Mouse (Mus musculus) Patski (cell line): Measurements from ENCODE around the gene Rrp9. TPM values are rescaled to one million over a fixed set of nuclear protein-coding genes. Genes with fewer than 3 reads are reported as not detected.

ENCODE experiments used
- ATAC-seq: fragments of 100-300 bp; one replicate; pipeline ENCODE4 v1.8.0; 2021
- CTCF ChIA-PET: fragments of 350-600 bp; sonication (Branson Sonifier 250); formaldehyde crosslinking; loops from one replicate; lab custom pipeline; 2022; ENCODE audit warnings: inconsistent platforms; lab: Charles Lee
- POLR2A ChIA-PET: fragments of 350-600 bp; sonication (Branson Sonifier 250); formaldehyde crosslinking; loops from one replicate; lab custom pipeline; 2022; ENCODE audit warnings: antibody characterized with exemption, inconsistent platforms; lab: Charles Lee
- DNase-seq: peaks from one replicate; pipeline ENCODE4 v3.0.0-alpha.2; 2011; ENCODE audit warnings: low read depth, low spot score
- H3K27me3 ChIP-seq: fragments of 371-371 bp; one replicate; pipeline ENCODE4 v1.5.1; 2021
- CTCF ChIP-seq: fragments of 100-300 bp; IDR thresholded peaks from one replicate; pipeline ENCODE4 v1.5.1; 2021
- in situ Hi-C: fragments of 300-500 bp; cut with MboI; formaldehyde crosslinking; loops from 3 replicates; pipeline ENCODE4 v1.11.1; 2018; ENCODE audit warnings: low pct_unique_long_range_greater_than_20kb, mixed read lengths
- polyA plus RNA-seq: library from polyadenylated mRNA; unstranded; gene quantifications from one replicate; pipeline ENCODE4 v1.2.3, GENCODE M21; 2021

Rrp9 gene
- polyA plus RNA-seq, 1 experiment from 2014 or later = 29.9 TPM

DNA sequence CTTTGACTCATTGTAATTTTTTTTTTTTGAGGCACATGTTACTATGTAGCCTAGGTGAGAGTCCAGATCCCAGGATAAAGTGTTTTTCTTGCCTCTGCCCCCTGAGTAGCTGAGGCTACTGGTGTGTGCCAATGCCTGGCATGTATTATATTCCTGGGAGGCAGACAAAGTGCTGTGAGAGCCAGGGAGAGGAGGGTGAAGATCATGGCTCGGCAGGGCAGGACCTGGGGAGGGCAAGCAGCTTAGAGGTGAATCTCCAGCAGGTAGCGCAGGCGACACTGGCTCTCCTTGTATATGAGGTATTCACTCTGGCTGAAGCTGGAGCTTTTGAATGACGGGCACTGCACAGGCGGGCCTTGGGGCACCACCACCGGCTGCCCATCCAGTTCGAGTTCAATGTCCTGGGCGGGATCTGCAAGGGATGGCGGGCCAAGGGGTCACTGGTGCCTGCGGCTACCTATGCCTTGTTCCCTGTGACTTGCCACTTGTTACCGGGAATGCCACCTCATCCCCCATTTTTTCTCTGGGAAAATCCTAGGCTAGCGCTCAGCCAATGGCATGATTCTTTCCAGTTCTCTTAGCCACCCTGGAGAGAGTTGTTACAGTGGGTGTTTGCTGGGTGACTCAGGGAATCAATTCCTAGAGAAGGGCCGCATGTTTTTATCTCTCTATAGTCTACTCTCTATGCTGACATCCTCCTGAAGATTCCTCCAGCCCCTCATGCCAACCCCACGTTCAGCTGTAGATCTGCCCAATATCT is 4.6 kb upstream of the Rrp9 start:
- CTCF ChIA-PET = interaction anchor here (1.4 kb wide), 1 partner anchor 13 kb away, joined by 3 read pairs; no protein-coding TSS in a partner anchor
- POLR2A ChIA-PET = no interaction called here
- DNase-seq (no peak), ATAC-seq (no peak)
- H3K27me3 ChIP-seq = no peaks in the 10 kb centered on the region
- in situ Hi-C loops = no loop called here
- TF ChIP-seq CTCF = no peak

- in situ Hi-C loops = no loop called here
- DNase-seq (no peak), ATAC-seq (no peak)
- POLR2A ChIA-PET = no interaction called here
- CTCF ChIA-PET = interaction anchor here (1.4 kb wide), 1 partner anchor 14 kb away, joined by 3 read pairs; no protein-coding TSS in a partner anchor
- no peak for TF ChIP-seq CTCF
- no peaks in the 10 kb centered on the region for H3K27me3 ChIP-seq
Measured at GRCm38 (mm10) chr9:106471892-106472291, 3.9 kb upstream of the Rrp9 start.

- TF ChIP-seq CTCF = no peak
- in situ Hi-C loops = no loop called here
- no peak for ATAC-seq
- CTCF ChIA-PET = no interaction called here
- POLR2A ChIA-PET = no interaction called here
- DNase-seq = no peak
- no peaks in the 10 kb centered on the region for H3K27me3 ChIP-seq
Measured at GRCm38 (mm10) chr9:106472321-106472720, 3.4 kb upstream of the Rrp9 start.

DNA sequence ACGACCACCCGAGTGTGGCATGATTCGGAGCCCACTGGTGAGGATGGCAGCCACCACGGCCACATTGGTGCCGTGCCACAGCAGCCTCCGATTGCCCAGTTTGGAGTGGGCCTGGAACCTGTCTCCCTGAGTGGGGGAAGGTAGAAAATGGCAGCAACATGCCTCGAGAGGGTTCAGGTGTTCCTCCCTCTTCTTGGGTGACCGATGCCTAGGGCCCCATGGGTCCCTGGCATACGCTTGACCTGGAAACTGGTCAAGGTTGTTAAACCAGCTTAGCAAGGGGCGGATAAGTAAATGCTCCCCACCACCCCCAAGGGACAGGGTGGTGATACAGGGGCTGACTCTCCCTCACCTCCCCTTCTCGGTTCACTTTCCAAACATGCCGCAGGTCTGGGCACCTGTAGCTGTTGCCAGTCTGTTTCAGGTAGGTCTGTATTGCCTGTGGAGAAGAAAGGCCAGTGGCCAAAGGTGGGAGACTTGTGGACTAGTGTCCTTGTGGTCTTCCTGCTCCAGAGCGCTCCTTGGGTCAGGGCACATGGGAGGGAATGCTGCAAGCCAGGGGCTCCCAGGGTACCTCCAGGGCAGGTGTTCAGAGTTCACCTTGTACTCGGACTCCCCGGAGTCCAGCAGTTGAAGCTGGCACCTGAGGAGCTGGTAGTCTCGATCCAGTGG is 2.5 kb upstream of the Rrp9 start:
- TF ChIP-seq CTCF = no peak
- no peak for DNase-seq
- in situ Hi-C loops = no loop called here
- no peaks in the 10 kb centered on the region for H3K27me3 ChIP-seq
- no peak for ATAC-seq
- POLR2A ChIA-PET = interaction anchor here (1.1 kb wide), 2 partner anchors 13 to 32 kb away, joined by 3 read pairs; no protein-coding TSS in a partner anchor
- CTCF ChIA-PET = interaction anchor here (0.8 to 1.4 kb wide), 4 partner anchors 20 to 52 kb away, joined by 3 to 6 read pairs (median 4); partner anchors contain the start of genes Pcbp4 and Rpl29

- CTCF ChIA-PET = interaction anchor here (0.8 to 1.4 kb wide), 6 partner anchors 20 to 53 kb away, joined by 3 to 7 read pairs (median 4); partner anchors contain the start of genes Abhd14a, Pcbp4 and Rpl29
- no peaks in the 10 kb centered on the region for H3K27me3 ChIP-seq
- no peak for DNase-seq
- no peak for TF ChIP-seq CTCF
- ATAC-seq = no peak
- POLR2A ChIA-PET = interaction anchor here (1.1 to 1.6 kb wide), 4 partner anchors 13 to 35 kb away, joined by 3 to 6 read pairs (median 4); partner anchors contain the start of gene Acy1
- in situ Hi-C loops = no loop called here
Measured at GRCm38 (mm10) chr9:106473753-106474105, 2.0 kb upstream of the Rrp9 start.

- H3K27me3 ChIP-seq = no peaks in the 10 kb centered on the region
- ATAC-seq = peak; percentile 5
- ChIA-PET POLR2A (interaction anchor here (1.1 to 1.6 kb wide), 4 partner anchors 14 to 36 kb away, joined by 3 to 6 read pairs (median 4); partner anchors contain the start of gene Acy1), CTCF (interaction anchor here (0.8 to 3.7 kb wide), 7 partner anchors 21 to 53 kb away, joined by 3 to 33 read pairs (median 4); partner anchors contain the start of genes Abhd14a, Pcbp4 and Rpl29)
- in situ Hi-C loops = no loop called here
- TF ChIP-seq CTCF = no peak
- no peak for DNase-seq
Measured at GRCm38 (mm10) chr9:106474456-106474855, 1.3 kb upstream of the Rrp9 start.

- in situ Hi-C loops = loop anchor here (5.0 kb wide), 2 partner anchors 38 to 103 kb away; partner anchors contain the start of gene Acy1
- no peaks in the 10 kb centered on the region for H3K27me3 ChIP-seq
- no peak for TF ChIP-seq CTCF
- DNase-seq (no peak), ATAC-seq (no peak)
- ChIA-PET POLR2A (interaction anchor here (1.5 to 2.0 kb wide), 3 partner anchors 24 to 45 kb away, joined by 4 to 12 read pairs (median 6); partner anchors contain the start of gene Acy1), CTCF (interaction anchor here (0.9 to 3.7 kb wide), 3 partner anchors 26 to 46 kb away, joined by 3 to 33 read pairs (median 31); partner anchors contain the start of genes Abhd14a and Rpl29)
Measured at GRCm38 (mm10) chr9:106475046-106475445, 717 bp upstream of the Rrp9 start.

GRCm38 (mm10) chr9:106476002-106476923 is 500 bp downstream of the Rrp9 start:
- TF ChIP-seq CTCF = no peak
- POLR2A ChIA-PET = interaction anchor here (0.7 to 2.0 kb wide), 6 partner anchors 22 to 313 kb away, joined by 3 to 12 read pairs (median 4); partner anchors contain the start of genes Pcbp4 and Rad54l2
- in situ Hi-C loops = loop anchor here (5.0 kb wide), 2 partner anchors 39 to 104 kb away; partner anchors contain the start of gene Acy1
- CTCF ChIA-PET = interaction anchor here (0.7 to 3.7 kb wide), 25 partner anchors 14 to 304 kb away, joined by 3 to 33 read pairs (median 4); partner anchors contain the start of genes Abhd14a, Acy1 and Rpl29
- peak; percentile 92 for DNase-seq
- H3K27me3 ChIP-seq = no peaks in the 10 kb centered on the region
- peak; percentile 70 for ATAC-seq

GRCm38 (mm10) chr9:106476924-106477484 is 1.2 kb downstream of the Rrp9 start, which contains the start of gene Parp3:
Parp3 (minus strand) TSS chr9:106476949.
- ATAC-seq = peak; percentile 91
- DNase-seq = no peak
- ChIA-PET CTCF (interaction anchor here (0.6 to 3.7 kb wide), 27 partner anchors 14 to 305 kb away, joined by 3 to 33 read pairs (median 4); partner anchors contain the start of genes Abhd14a, Acy1 and Rpl29), POLR2A (interaction anchor here (0.7 to 2.0 kb wide), 6 partner anchors 23 to 312 kb away, joined by 3 to 12 read pairs (median 4); partner anchors contain the start of genes Pcbp4 and Rad54l2)
- in situ Hi-C loops = loop anchor here (5.0 kb wide), 2 partner anchors 40 to 105 kb away; partner anchors contain the start of gene Acy1
- no peak for TF ChIP-seq CTCF
- no peaks in the 10 kb centered on the region for H3K27me3 ChIP-seq
